Mouse (Mus musculus): Measurements from ENCODE around the gene Cdca8. TPM values are rescaled to one million over a fixed set of nuclear protein-coding genes. Genes with fewer than 3 reads are reported as not detected.

The Cdca8 gene
- polyA plus RNA-seq, 1 experiment from 2014 or later: 125 TPM

- Histone ChIP-seq H3K4me1 (ENCODE audit: control insufficient read depth, insufficient read depth, low read length) (no peaks in the 10 kb centered on the region), H3K27me3 (ENCODE audit: control insufficient read depth, insufficient read depth, low read length) (no peaks in the 10 kb centered on the region), H3K4me3 (ENCODE audit: low read depth, low read length) (no peak overlapping the region), H3K4me2 (replicated peaks; ENCODE audit: low read depth, low read length) (no peak overlapping the region), H3K9me3 (ENCODE audit: control insufficient read depth, low read depth, low read length) (no peaks in the 10 kb centered on the region), H3K9ac (replicated peaks; ENCODE audit: low read depth, low read length) (no peak overlapping the region), H3K27ac (ENCODE audit: low read length) (no peak overlapping the region), H3K36me3 (ENCODE audit: control insufficient read depth, insufficient read depth, low read length) (no peaks in the 10 kb centered on the region)
- no peak for ATAC-seq (ENCODE audit: insufficient number of reproducible peaks, insufficient read depth, low FRiP score, low read depth)
- 32% methylated on average over 5 of the region's 5 CpGs for WGBS
These were observed 39.1 kb upstream of the Cdca8 start for GRCm38 (mm10) chr4:124978201-124978600.

GRCm38 (mm10) chr4:124973296-124973695 lies 34.2 kb upstream of the Cdca8 start:
- Histone ChIP-seq H3K4me1 (ENCODE audit: control insufficient read depth, insufficient read depth, low read length) (no peaks in the 10 kb centered on the region), H3K4me2 (replicated peaks; ENCODE audit: low read depth, low read length) (no peak overlapping the region), H3K27me3 (ENCODE audit: control insufficient read depth, insufficient read depth, low read length) (no peaks in the 10 kb centered on the region), H3K27ac (ENCODE audit: low read length) (no peak overlapping the region), H3K9me3 (ENCODE audit: control insufficient read depth, low read depth, low read length) (no peaks in the 10 kb centered on the region), H3K9ac (replicated peaks; ENCODE audit: low read depth, low read length) (no peak overlapping the region), H3K36me3 (ENCODE audit: control insufficient read depth, insufficient read depth, low read length) (no peaks in the 10 kb centered on the region), H3K4me3 (ENCODE audit: low read depth, low read length) (no peak overlapping the region)
- no peak for ATAC-seq (ENCODE audit: insufficient number of reproducible peaks, insufficient read depth, low FRiP score, low read depth)
- 86% methylated on average over 2 of the region's 2 CpGs for WGBS

- no peak overlapping the region for H3K9ac ChIP-seq (replicated peaks; ENCODE audit: low read depth, low read length)
- no peaks in the 10 kb centered on the region for H3K27me3 ChIP-seq (ENCODE audit: control insufficient read depth, insufficient read depth, low read length)
- H3K36me3 ChIP-seq (ENCODE audit: control insufficient read depth, insufficient read depth, low read length): no peaks in the 10 kb centered on the region
- ATAC-seq (ENCODE audit: insufficient number of reproducible peaks, insufficient read depth, low FRiP score, low read depth): no peak
- 40% methylated on average over 9 of the region's 9 CpGs for WGBS
- H3K9me3 ChIP-seq (ENCODE audit: control insufficient read depth, low read depth, low read length): no peaks in the 10 kb centered on the region
- no peak overlapping the region for H3K4me3 ChIP-seq (ENCODE audit: low read depth, low read length)
- H3K4me2 ChIP-seq (replicated peaks; ENCODE audit: low read depth, low read length): no peak overlapping the region
- no peak overlapping the region for H3K27ac ChIP-seq (ENCODE audit: low read length)
- H3K4me1 ChIP-seq (ENCODE audit: control insufficient read depth, insufficient read depth, low read length): no peaks in the 10 kb centered on the region
These were observed 33.2 kb upstream of the Cdca8 start for GRCm38 (mm10) chr4:124972316-124972715.

GRCm38 (mm10) chr4:124971094-124971493 lies 32.0 kb upstream of the Cdca8 start:
- no peaks in the 10 kb centered on the region for H3K27me3 ChIP-seq (ENCODE audit: control insufficient read depth, insufficient read depth, low read length)
- no peak overlapping the region for H3K4me2 ChIP-seq (replicated peaks; ENCODE audit: low read depth, low read length)
- H3K4me1 ChIP-seq (ENCODE audit: control insufficient read depth, insufficient read depth, low read length): no peaks in the 10 kb centered on the region
- no peak overlapping the region for H3K27ac ChIP-seq (ENCODE audit: low read length)
- no peaks in the 10 kb centered on the region for H3K9me3 ChIP-seq (ENCODE audit: control insufficient read depth, low read depth, low read length)
- no peak for ATAC-seq (ENCODE audit: insufficient number of reproducible peaks, insufficient read depth, low FRiP score, low read depth)
- no peaks in the 10 kb centered on the region for H3K36me3 ChIP-seq (ENCODE audit: control insufficient read depth, insufficient read depth, low read length)
- H3K4me3 ChIP-seq (ENCODE audit: low read depth, low read length): no peak overlapping the region
- no peak overlapping the region for H3K9ac ChIP-seq (replicated peaks; ENCODE audit: low read depth, low read length)
- 76% methylated on average over 8 of the region's 8 CpGs for WGBS

GRCm38 (mm10) chr4:124970677-124971076 lies 31.6 kb upstream of the Cdca8 start:
- 35% methylated on average over 5 of the region's 5 CpGs for WGBS
- no peak overlapping the region for H3K4me3 ChIP-seq (ENCODE audit: low read depth, low read length)
- no peak overlapping the region for H3K27ac ChIP-seq (ENCODE audit: low read length)
- no peak overlapping the region for H3K9ac ChIP-seq (replicated peaks; ENCODE audit: low read depth, low read length)
- H3K27me3 ChIP-seq (ENCODE audit: control insufficient read depth, insufficient read depth, low read length): no peaks in the 10 kb centered on the region
- no peaks in the 10 kb centered on the region for H3K36me3 ChIP-seq (ENCODE audit: control insufficient read depth, insufficient read depth, low read length)
- no peak for ATAC-seq (ENCODE audit: insufficient number of reproducible peaks, insufficient read depth, low FRiP score, low read depth)
- H3K9me3 ChIP-seq (ENCODE audit: control insufficient read depth, low read depth, low read length): no peaks in the 10 kb centered on the region
- H3K4me1 ChIP-seq (ENCODE audit: control insufficient read depth, insufficient read depth, low read length): no peaks in the 10 kb centered on the region
- H3K4me2 ChIP-seq (replicated peaks; ENCODE audit: low read depth, low read length): no peak overlapping the region

GRCm38 (mm10) chr4:124970194-124970593 lies 31.1 kb upstream of the Cdca8 start:
- Histone ChIP-seq H3K27ac (ENCODE audit: low read length) (no peak overlapping the region), H3K27me3 (ENCODE audit: control insufficient read depth, insufficient read depth, low read length) (no peaks in the 10 kb centered on the region), H3K4me1 (ENCODE audit: control insufficient read depth, insufficient read depth, low read length) (no peaks in the 10 kb centered on the region), H3K36me3 (ENCODE audit: control insufficient read depth, insufficient read depth, low read length) (no peaks in the 10 kb centered on the region), H3K9me3 (ENCODE audit: control insufficient read depth, low read depth, low read length) (no peaks in the 10 kb centered on the region), H3K4me2 (replicated peaks; ENCODE audit: low read depth, low read length) (no peak overlapping the region), H3K4me3 (ENCODE audit: low read depth, low read length) (no peak overlapping the region), H3K9ac (replicated peaks; ENCODE audit: low read depth, low read length) (no peak overlapping the region)
- no peak for ATAC-seq (ENCODE audit: insufficient number of reproducible peaks, insufficient read depth, low FRiP score, low read depth)
- 60% methylated on average over 11 of the region's 11 CpGs for WGBS

- no peak for ATAC-seq (ENCODE audit: insufficient number of reproducible peaks, insufficient read depth, low FRiP score, low read depth)
- H3K27me3 ChIP-seq (ENCODE audit: control insufficient read depth, insufficient read depth, low read length): no peaks in the 10 kb centered on the region
- no peaks in the 10 kb centered on the region for H3K9me3 ChIP-seq (ENCODE audit: control insufficient read depth, low read depth, low read length)
- no peaks in the 10 kb centered on the region for H3K36me3 ChIP-seq (ENCODE audit: control insufficient read depth, insufficient read depth, low read length)
- no peak overlapping the region for H3K4me3 ChIP-seq (ENCODE audit: low read depth, low read length)
- no peak overlapping the region for H3K27ac ChIP-seq (ENCODE audit: low read length)
- 74% methylated on average over 7 of the region's 7 CpGs for WGBS
- H3K9ac ChIP-seq (replicated peaks; ENCODE audit: low read depth, low read length): no peak overlapping the region
- no peak overlapping the region for H3K4me2 ChIP-seq (replicated peaks; ENCODE audit: low read depth, low read length)
- peaks cover 2% of the 10 kb centered on the region; the same call in 1 of the 2 replicates for H3K4me1 ChIP-seq (ENCODE audit: control insufficient read depth, insufficient read depth, low read length)
These were observed 30.2 kb upstream of the Cdca8 start for GRCm38 (mm10) chr4:124969219-124969848.

GRCm38 (mm10) chr4:124968711-124969110 lies 29.6 kb upstream of the Cdca8 start:
- H3K9me3 ChIP-seq (ENCODE audit: control insufficient read depth, low read depth, low read length): no peaks in the 10 kb centered on the region
- H3K4me3 ChIP-seq (ENCODE audit: low read depth, low read length): no peak overlapping the region
- WGBS: 60% methylated on average over 6 of the region's 6 CpGs
- H3K27me3 ChIP-seq (ENCODE audit: control insufficient read depth, insufficient read depth, low read length): no peaks in the 10 kb centered on the region
- H3K9ac ChIP-seq (replicated peaks; ENCODE audit: low read depth, low read length): no peak overlapping the region
- no peak overlapping the region for H3K4me2 ChIP-seq (replicated peaks; ENCODE audit: low read depth, low read length)
- no peak for ATAC-seq (ENCODE audit: insufficient number of reproducible peaks, insufficient read depth, low FRiP score, low read depth)
- H3K4me1 ChIP-seq (ENCODE audit: control insufficient read depth, insufficient read depth, low read length): peaks cover 2% of the 10 kb centered on the region; the same call in 1 of the 2 replicates
- H3K36me3 ChIP-seq (ENCODE audit: control insufficient read depth, insufficient read depth, low read length): no peaks in the 10 kb centered on the region
- H3K27ac ChIP-seq (ENCODE audit: low read length): no peak overlapping the region

All from stomach, embryonic 14.5 days (tissue).